Mouse (Mus musculus) olfactory bulb, adult 2 months (tissue): Measurements from ENCODE around the gene Stxbp4. TPM values are rescaled to one million over a fixed set of nuclear protein-coding genes. Genes with fewer than 3 reads are reported as not detected.

ENCODE experiments used
- H3K27ac ChIP-seq: fragments of 200-500 bp; 2 replicates; pipeline ENCODE4 v1.5.1; 2012; ENCODE audit warnings: low read depth, low read length; ENCODE audit not compliant: insufficient read depth
- H3K4me1 ChIP-seq: fragments of 200-500 bp; 2 replicates; pipeline ENCODE4 v1.6.1; 2012; ENCODE audit warnings: low read length; ENCODE audit not compliant: control insufficient read depth, insufficient read depth
- H3K4me3 ChIP-seq: fragments of 200-500 bp; 2 replicates; pipeline ENCODE4 v1.5.1; 2012; ENCODE audit warnings: mild to moderate bottlenecking, low read depth, low read length, moderate library complexity; ENCODE audit not compliant: insufficient read depth
- CTCF ChIP-seq: fragments of 200-500 bp; IDR thresholded peaks from 2 replicates; pipeline ENCODE4 v1.5.1; 2012; ENCODE audit warnings: low read depth, mild to moderate bottlenecking, low read length, moderate library complexity; ENCODE audit not compliant: insufficient read depth
- POLR2A ChIP-seq: fragments of 200-500 bp; IDR thresholded peaks from 2 replicates; pipeline ENCODE4 v1.6.1; 2012; ENCODE audit warnings: mild to moderate bottlenecking, low read depth, low read length, moderate library complexity; ENCODE audit not compliant: insufficient read depth
- WGBS: fragments of 180-500 bp; shearing (Covaris S2); methylation state at CpG from one replicate; pipeline ENCODE4 v1.1.7; 2018; 5-methylcytosine and 5-hydroxymethylcytosine counted together
- polyA plus RNA-seq: library from polyadenylated mRNA; stranded (reverse); fragments of >200 nt; gene quantifications from 2 replicates; pipeline ENCODE4 v1.2.4, GENCODE M21; 2012; ENCODE audit warnings: low replicate concordance; ENCODE audit not compliant: missing spikeins, insufficient read depth, insufficient read length

Stxbp4 gene
- polyA plus RNA-seq, 1 experiment, result not detected

GRCm38 (mm10) chr11:90548560-90548959, 89.3 kb downstream of the Stxbp4 start:
- Histone ChIP-seq H3K27ac (peak overlapping the region; percentile 70), H3K4me1 (peaks cover 10% of the 10 kb centered on the region), H3K4me3 (no peak overlapping the region)
- 14% methylated on average over 13 of the region's 13 CpGs for WGBS
- TF ChIP-seq CTCF, result no peak
- TF ChIP-seq POLR2A, result no peak

- no peak overlapping the region for H3K4me3 ChIP-seq
- 98% methylated on average over 7 of the region's 7 CpGs for WGBS
- no peak for TF ChIP-seq CTCF
- no peak overlapping the region for H3K27ac ChIP-seq
- no peaks in the 10 kb centered on the region for H3K4me1 ChIP-seq
These were observed 99.1 kb downstream of the Stxbp4 start for GRCm38 (mm10) chr11:90538636-90539263.

DNA sequence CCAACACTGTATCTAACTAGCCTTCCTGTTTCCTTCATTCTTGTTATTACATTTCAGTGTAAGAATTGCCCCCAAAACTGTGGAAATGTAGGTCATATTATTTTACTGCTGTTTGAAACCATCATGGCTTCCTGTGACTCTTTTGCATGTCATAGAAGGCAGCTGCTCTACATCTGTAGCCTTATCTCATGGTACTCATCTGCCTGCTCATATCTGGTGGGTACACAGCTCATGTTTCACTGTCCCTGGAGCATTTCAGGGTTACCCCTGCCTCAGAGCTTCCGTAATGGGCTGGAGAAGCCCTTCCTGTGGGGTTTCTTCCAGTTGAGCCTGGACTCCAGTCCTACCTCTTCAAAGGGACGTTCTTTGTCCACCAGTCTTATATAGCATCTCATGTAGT, 112.6 kb downstream of the Stxbp4 start:
- no peak overlapping the region for H3K27ac ChIP-seq
- 96% methylated on average over 2 of the region's 2 CpGs for WGBS
- H3K4me1 ChIP-seq, result no peaks in the 10 kb centered on the region
- TF ChIP-seq POLR2A (no peak), CTCF (no peak)
- no peak overlapping the region for H3K4me3 ChIP-seq

GRCm38 (mm10) chr11:90521040-90521439, 116.8 kb downstream of the Stxbp4 start:
- WGBS, result 72% methylated on average over 8 of the region's 8 CpGs
- no peaks in the 10 kb centered on the region for H3K4me1 ChIP-seq
- no peak overlapping the region for H3K4me3 ChIP-seq
- H3K27ac ChIP-seq, result no peak overlapping the region
- TF ChIP-seq CTCF, result no peak
- TF ChIP-seq POLR2A, result no peak

DNA sequence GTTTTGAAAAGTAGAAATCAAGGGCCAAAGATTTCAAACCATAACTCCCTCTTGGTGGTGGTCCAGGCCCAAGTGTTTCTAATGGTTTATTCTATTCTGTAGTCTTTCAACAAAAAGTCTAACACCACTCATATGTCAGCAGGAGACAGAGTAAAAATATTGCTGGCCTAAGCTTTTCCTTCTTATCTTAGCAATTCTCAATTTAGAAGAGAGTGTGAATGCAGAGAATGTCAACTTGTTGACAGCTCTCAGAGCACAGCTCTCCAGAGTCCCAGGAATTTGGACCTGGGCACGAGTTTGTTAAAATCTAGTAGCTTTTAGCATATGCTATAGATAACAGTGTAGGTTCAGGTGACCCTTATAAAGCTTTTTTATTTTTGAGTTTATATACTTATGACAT, 120.1 kb downstream of the Stxbp4 start:
- WGBS, result 87% methylated on average over 1 of the region's 1 CpGs
- Histone ChIP-seq H3K4me1 (peaks cover 2% of the 10 kb centered on the region; the same call in 1 of the 2 replicates), H3K4me3 (no peak overlapping the region), H3K27ac (no peak overlapping the region)
- no peak for TF ChIP-seq POLR2A
- TF ChIP-seq CTCF, result no peak

- H3K27ac ChIP-seq, result no peak overlapping the region
- WGBS, result 38% methylated on average over 5 of the region's 5 CpGs
- H3K4me3 ChIP-seq, result no peak overlapping the region
- TF ChIP-seq CTCF (no peak), POLR2A (no peak)
- H3K4me1 ChIP-seq, result peaks cover 5% of the 10 kb centered on the region; the same call in 1 of the 2 replicates
These were observed 125.2 kb downstream of the Stxbp4 start for GRCm38 (mm10) chr11:90512538-90513219.

GRCm38 (mm10) chr11:90501846-90502245, 136.0 kb downstream of the Stxbp4 start:
- WGBS, result 46% methylated on average over 4 of the region's 4 CpGs
- no peak overlapping the region for H3K27ac ChIP-seq
- peaks cover 13% of the 10 kb centered on the region for H3K4me1 ChIP-seq
- H3K4me3 ChIP-seq, result no peak overlapping the region
- no peak for TF ChIP-seq POLR2A
- TF ChIP-seq CTCF, result no peak

- TF ChIP-seq CTCF (no peak), POLR2A (no peak)
- Histone ChIP-seq H3K4me3 (no peak overlapping the region), H3K4me1 (peaks cover 13% of the 10 kb centered on the region), H3K27ac (no peak overlapping the region)
- 96% methylated on average over 6 of the region's 6 CpGs for WGBS
These were observed 138.0 kb downstream of the Stxbp4 start for GRCm38 (mm10) chr11:90499918-90500317.

DNA sequence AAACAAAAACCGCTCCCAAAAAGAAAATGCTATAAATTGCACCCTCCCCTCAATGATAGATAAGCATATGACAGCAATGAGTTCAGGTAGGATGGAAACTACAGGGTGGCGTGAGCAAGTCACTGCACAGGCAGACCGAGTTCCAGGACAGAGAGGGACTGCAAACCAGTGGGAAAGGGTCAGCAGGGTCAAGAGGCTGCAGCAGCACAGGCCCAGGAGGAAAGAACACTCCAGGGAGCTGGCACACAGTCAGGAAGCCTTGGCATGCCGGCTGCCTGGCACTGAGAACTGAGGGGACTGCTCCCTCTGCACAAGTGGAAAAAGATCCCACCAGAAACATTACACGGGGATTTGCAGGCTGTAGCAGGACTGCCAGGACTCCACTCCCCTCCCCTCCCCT, 139.4 kb downstream of the Stxbp4 start:
- no peak for TF ChIP-seq POLR2A
- TF ChIP-seq CTCF, result no peak
- no peak overlapping the region for H3K4me3 ChIP-seq

More for the DNA sequence above, 139.4 kb downstream of the Stxbp4 start:
- Histone ChIP-seq H3K27ac (no peak overlapping the region), H3K4me1 (peaks cover 13% of the 10 kb centered on the region)
- WGBS, result 55% methylated on average over 5 of the region's 5 CpGs
